Mouse (Mus musculus) embryonic fibroblast, embryonic 13.5 days (primary cell): ENCODE measurements around the gene Rorb. TPM values are rescaled to one million over a fixed set of nuclear protein-coding genes. Genes with fewer than 3 reads are reported as not detected.

ENCODE experiments used
- H3K27ac ChIP-seq: 2 replicates; pipeline ENCODE4 v1.5.1; 2012; ENCODE audit warnings: low read length, control low read depth, inconsistent platforms; ENCODE audit not compliant: insufficient read depth
- H3K4me1 ChIP-seq: 2 replicates; pipeline ENCODE4 v1.6.1; 2011; ENCODE audit warnings: low read length; ENCODE audit not compliant: control insufficient read depth, insufficient read depth
- H3K4me3 ChIP-seq: 2 replicates; pipeline ENCODE4 v1.5.1; 2011; ENCODE audit warnings: mild to moderate bottlenecking, control low read depth, low read length; ENCODE audit not compliant: insufficient read depth
- CTCF ChIP-seq: IDR thresholded peaks from 2 replicates; pipeline ENCODE4 v1.5.1; 2011; ENCODE audit warnings: mild to moderate bottlenecking, control low read depth, low read length, moderate library complexity, borderline replicate concordance; ENCODE audit not compliant: insufficient read depth
- POLR2A ChIP-seq: IDR thresholded peaks from 2 replicates; pipeline ENCODE4 v1.6.1; 2011; ENCODE audit warnings: low read depth, mild to moderate bottlenecking, control low read depth, low read length, moderate library complexity
- polyA plus RNA-seq: library from polyadenylated mRNA; stranded (reverse); fragments of >200 nt; gene quantifications from 2 replicates; pipeline ENCODE4 v1.2.4, GENCODE M21; 2011; ENCODE audit warnings: low read depth; ENCODE audit not compliant: missing spikeins, insufficient read length

Gene Rorb
- polyA plus RNA-seq, 1 experiment: 0.16 TPM

- TF ChIP-seq CTCF (no peak), POLR2A (no peak)
- H3K27ac ChIP-seq: no peak overlapping the region
- H3K4me3 ChIP-seq: no peak overlapping the region
- no peaks in the 10 kb centered on the region for H3K4me1 ChIP-seq
Observed at GRCm38 (mm10) chr19:18967307-18967706, 143.7 kb downstream of the Rorb start.

- TF ChIP-seq POLR2A: no peak
- H3K27ac ChIP-seq: no peak overlapping the region
- no peak overlapping the region for H3K4me3 ChIP-seq
- no peaks in the 10 kb centered on the region for H3K4me1 ChIP-seq
Observed at GRCm38 (mm10) chr19:18959862-18960261, 151.1 kb downstream of the Rorb start.

- Histone ChIP-seq H3K4me3 (no peak overlapping the region), H3K4me1 (no peaks in the 10 kb centered on the region), H3K27ac (no peak overlapping the region)
- TF ChIP-seq CTCF (no peak), POLR2A (no peak)
Observed at GRCm38 (mm10) chr19:18952806-18953205, 158.2 kb downstream of the Rorb start.

GRCm38 (mm10) chr19:18947193-18947592, 163.8 kb downstream of the Rorb start:
- TF ChIP-seq CTCF: no peak
- no peak for TF ChIP-seq POLR2A
- no peak overlapping the region for H3K27ac ChIP-seq
- no peaks in the 10 kb centered on the region for H3K4me1 ChIP-seq
- no peak overlapping the region for H3K4me3 ChIP-seq

- Histone ChIP-seq H3K4me3 (no peak overlapping the region), H3K27ac (no peak overlapping the region), H3K4me1 (no peaks in the 10 kb centered on the region)
- TF ChIP-seq CTCF (no peak), POLR2A (no peak)
Observed at GRCm38 (mm10) chr19:18945265-18945664, 165.7 kb downstream of the Rorb start.

GRCm38 (mm10) chr19:18941391-18941790, 169.6 kb downstream of the Rorb start:
- Histone ChIP-seq H3K4me3 (no peak overlapping the region), H3K27ac (no peak overlapping the region), H3K4me1 (no peaks in the 10 kb centered on the region)
- TF ChIP-seq CTCF (no peak), POLR2A (no peak)

GRCm38 (mm10) chr19:18911755-18912340, 199.1 kb downstream of the Rorb start:
- Histone ChIP-seq H3K4me1 (no peaks in the 10 kb centered on the region), H3K4me3 (no peak overlapping the region), H3K27ac (no peak overlapping the region)
- no peak for TF ChIP-seq CTCF
- no peak for TF ChIP-seq POLR2A

GRCm38 (mm10) chr19:18909641-18910040, 201.4 kb downstream of the Rorb start:
- TF ChIP-seq CTCF (no peak), POLR2A (no peak)
- Histone ChIP-seq H3K4me1 (no peaks in the 10 kb centered on the region), H3K27ac (no peak overlapping the region), H3K4me3 (no peak overlapping the region)

GRCm38 (mm10) chr19:18905511-18905910, 205.5 kb downstream of the Rorb start:
- no peak overlapping the region for H3K4me3 ChIP-seq
- H3K27ac ChIP-seq: no peak overlapping the region
- H3K4me1 ChIP-seq: no peaks in the 10 kb centered on the region
- TF ChIP-seq POLR2A (no peak), CTCF (no peak)

GRCm38 (mm10) chr19:18902694-18903067, 208.3 kb downstream of the Rorb start:
- no peak for TF ChIP-seq POLR2A
- TF ChIP-seq CTCF: no peak
- no peak overlapping the region for H3K4me3 ChIP-seq
- no peak overlapping the region for H3K27ac ChIP-seq
- H3K4me1 ChIP-seq: no peaks in the 10 kb centered on the region
